Mouse (Mus musculus) adrenal gland, postnatal 10 days (tissue): ENCODE data around the gene Thrb. TPM values are rescaled to one million over a fixed set of nuclear protein-coding genes. Genes with fewer than 3 reads are reported as not detected.
A peak's percentile ranks its signal among the peaks of the same experiment; 100 is the strongest.

Experiments used
- DNase-seq: peaks from one replicate; pipeline ENCODE4 v3.0.0; 2021; ENCODE audit warnings: mixed read lengths
- total RNA-seq, 2 experiments: library from RNA; stranded (reverse); gene quantifications; 2 replicates each; pipeline ENCODE4 v1.2.3; 2021

Thrb gene
- total RNA-seq, 2 experiments from 2014 or later = 33.8 to 35.0 TPM

DNA sequence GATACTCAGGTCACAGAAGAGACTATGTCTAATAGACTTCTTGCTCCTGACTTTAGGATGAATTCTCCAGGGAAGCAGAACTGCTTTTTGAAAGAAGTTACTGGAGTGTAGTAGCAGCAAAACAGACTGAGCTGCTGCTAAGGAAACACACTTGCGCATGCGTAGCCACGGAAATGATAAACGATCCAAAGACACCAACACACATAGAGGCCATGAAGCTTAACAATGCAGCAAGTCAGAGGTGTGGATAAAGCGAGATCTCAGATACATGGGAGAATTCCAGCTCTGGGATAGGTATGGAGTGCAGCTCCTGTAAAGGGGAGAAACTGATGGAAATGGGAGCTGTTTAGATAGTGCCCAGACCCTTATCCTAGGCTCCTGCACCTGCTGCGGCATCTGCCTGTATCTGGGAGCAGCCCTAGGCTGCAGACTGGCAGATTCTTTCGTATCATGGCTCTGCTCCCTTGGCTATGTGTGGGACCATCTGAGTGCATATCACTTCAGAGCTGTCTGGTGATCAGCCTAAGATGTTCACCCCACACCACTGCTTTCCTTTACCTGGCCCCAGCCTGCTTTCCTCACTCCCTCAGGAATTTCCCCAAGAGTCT is 53.3 kb downstream of the Thrb start:
- DNase-seq = no peak

DNA sequence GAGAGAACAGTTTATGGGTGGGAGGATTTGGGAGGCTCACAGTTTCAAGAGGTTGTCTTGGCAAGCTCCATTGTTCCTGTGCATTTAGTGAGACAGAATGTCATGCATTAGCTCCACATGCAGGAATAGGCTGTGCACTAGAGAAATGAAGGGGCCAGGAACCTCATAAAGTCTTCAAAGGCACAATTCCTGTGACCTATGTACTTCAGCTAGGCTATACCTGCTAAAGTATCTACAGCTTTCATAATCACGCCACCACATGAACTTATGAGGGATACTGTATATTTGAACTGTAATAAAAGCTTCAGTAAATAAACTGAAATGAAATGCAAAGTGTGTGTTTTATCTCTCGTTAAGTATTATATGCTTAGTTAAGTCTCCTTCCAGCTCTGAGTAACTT is 59.4 kb downstream of the Thrb start:
- no peak for DNase-seq

DNA sequence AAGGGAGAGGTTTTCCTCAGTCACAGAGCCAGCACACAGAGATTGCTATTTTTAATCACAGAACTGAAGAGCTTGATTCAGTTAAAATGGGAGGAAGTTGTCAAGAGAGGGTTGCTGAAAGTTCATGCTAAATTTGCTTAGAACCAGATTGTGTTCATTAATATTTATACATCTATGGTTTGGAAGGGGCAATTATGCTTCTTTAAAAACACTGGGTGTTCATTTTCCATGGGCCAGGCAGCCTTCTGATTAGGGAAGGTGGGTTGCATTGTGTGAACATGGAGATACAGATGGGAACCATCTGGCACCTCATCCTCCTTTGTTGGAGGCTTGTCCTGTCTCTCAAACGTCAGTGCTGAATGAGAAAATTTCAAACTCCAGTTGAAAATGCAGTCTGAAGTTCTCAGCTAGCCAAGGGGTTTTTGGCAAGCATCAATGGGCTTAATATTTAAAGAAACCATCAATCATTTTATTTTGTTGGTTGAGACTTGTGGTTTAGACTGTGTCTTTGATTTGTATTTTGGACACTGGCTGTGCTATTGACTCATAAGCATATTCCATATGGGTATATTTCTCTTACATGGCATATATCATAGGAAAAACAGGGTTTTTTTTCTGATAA is 62.9 kb downstream of the Thrb start:
- DNase-seq = no peak

DNA sequence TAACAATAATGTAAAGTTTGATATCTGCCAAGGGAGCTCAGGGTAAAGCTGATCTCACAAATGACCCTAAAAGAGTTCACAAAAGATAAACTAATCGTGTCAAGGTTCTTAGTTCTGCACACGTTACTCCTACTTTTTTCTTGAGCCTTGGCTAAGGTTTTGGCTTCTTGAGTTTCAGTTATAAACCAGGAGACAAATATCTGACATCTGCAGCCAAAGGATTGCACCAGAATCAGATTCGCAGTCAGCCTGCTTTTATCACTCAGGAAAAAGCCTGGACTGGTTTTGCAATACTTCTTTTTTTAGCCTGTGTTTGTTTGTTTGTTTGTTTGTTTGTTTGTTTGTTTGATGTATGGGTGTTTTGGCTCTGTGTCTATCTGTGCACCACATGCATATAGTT is 64.5 kb downstream of the Thrb start:
- DNase-seq = no peak

DNA sequence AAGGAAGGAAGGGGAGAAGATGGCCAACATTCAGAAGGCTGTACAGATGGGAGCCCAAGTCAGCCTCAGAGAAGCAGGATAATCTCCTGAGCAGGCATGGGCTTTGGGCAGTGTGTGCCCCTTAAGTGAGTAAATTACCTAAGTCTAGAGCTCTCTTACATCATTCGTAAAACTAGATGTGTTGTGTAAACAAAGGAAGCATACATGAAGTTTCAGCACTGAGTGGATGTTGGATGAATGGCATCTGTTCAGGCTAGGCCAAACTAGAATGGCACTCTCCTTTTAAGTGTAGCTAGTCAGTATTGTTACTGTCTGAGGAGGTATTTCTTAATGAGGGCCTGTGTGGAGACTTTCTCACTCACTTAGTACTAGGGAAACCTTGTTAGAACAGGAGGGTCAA is 66.8 kb downstream of the Thrb start:
- DNase-seq = no peak

DNA sequence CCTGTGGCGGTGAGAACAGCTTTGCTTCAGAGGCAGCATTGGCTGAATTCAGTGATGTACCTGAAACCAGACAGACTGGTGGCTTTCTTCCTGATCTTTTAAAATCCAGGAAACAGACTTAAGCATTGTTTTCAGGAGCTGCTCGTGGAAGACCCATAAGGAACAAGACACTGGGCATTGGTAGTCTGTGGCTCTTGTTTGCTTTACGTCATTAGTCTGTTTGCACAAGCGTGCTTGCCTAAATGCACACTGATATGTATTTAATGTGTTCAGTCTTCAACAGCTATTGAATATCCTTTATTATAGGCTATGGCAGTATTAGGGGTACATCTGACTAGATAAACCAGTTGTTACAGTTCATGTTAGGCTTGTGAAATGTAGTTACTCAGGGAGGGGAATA is 67.8 kb downstream of the Thrb start:
- no peak for DNase-seq

DNA sequence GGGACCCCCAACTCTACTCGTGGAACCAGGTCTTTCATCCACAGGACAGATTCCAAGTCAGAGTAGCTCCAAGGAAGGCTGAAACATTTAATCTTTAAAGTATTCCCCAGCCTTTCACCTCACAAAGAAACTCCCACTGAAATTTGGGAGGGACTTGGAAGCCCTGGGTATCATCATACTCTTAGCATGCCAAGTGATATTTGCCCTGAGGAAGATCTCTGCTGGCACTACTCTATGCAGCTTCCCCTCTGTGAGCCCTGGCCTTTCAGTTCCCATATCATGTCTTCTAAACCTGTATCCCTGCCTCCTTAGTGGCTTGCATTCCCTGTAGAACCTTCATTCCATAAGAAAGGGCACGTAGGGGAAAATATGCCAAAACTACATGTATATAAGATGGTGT is 68.8 kb downstream of the Thrb start:
- no peak for DNase-seq

DNA sequence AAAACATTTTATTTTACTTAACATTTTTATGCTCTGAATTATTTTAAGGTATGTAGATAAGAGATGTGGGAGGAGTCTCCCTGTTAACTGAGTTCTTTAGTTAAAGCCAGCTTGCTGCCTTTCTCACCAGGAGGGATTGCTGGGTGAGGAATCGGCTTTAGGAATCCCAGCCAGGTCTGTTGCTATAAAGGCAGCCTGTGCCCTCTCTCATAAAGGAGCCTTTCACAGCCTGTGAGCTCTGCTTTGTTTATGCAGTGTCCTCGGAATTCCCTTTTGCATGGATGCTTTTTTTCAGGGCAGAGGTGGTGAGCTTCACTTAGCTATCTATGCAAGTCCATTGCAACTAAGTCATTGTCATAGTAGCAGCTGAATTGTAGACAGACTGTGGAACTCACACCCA is 71.0 kb downstream of the Thrb start:
- no peak for DNase-seq

DNA sequence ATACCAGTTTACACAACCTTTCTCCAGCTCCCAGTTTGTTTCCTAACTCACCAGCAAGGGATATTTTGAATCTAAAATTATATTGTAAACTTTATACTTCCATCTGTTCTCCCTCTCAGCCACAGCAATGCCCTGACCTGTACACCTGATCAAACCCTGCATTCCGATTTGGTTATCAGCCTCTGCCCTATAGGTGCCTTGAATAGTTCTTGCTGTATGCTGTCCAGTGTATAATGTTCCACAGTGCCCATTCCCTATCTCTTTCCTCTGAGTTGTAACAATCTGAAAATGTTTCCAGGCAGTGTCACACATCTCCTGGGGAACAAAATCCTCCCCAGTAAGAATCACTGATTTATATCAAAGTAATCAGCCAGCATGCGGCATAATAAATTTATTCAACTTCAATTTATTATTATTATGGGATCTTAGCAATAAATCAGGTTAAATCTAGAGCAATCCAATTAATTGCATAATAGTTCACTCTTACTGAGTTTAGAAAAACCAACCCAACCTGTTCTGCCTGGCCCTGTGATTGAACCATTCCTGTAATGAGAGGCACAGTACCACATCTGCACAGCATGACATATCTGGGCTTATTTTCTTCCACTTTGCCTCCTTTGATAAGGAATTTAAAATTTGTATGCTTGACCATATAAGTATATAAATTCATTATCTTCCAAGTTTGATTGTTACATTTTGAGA is 73.2 kb downstream of the Thrb start:
- no peak for DNase-seq

DNA sequence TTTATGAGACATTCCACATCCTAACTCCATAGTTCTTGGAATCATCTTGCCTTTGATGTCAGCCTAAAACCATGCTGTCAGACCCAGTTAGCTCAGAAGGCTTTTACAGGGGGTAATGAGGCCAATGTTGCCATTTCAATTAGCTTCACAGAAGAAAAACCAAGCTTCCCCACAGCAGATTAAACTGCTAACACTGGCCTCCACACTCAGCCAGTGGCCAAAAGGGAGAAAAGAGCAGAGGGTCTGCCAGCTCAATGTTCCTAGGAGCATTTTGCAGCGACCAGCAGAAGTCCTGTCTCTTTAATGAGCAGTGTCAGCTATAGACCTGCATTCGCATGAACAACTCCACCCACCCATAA is 73.7 kb downstream of the Thrb start:
- no peak for DNase-seq

DNA sequence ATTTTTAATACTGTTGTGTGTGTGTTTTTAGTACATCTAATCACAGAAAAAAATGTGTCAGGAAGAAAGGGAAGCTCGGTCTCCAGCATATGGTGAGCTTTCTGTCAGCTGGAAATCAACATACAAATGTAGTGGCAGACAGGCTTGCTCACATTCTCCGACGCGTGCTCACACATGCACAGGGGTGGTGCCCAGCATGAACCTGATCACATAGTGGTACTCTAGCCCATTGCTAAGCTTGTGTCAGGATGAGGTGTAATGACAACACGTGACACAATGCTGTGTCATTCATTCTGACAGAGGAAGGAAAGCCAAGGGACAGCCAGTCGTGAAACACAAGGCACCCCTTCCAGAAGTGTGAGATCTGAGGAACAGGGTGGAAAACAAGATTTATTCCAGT is 75.4 kb downstream of the Thrb start:
- no peak for DNase-seq

DNA sequence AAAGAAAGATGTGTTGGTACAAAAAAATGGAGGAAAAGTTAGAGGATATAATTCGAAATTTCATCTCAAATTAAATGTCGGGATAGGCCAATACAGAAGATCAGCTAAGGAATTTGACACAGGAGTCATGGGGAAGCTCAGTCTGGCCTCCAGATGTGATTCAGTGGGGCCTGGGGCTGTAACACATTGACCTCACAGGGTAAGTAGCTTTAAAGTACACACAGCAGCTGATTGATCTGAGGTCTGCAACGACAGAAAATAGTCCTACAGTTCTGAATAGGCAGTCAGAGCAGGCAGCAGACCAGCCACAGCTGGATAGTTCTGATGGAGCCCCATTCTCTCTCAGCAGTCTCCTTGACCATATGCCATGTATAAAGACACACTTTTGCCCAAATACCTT is 80.8 kb downstream of the Thrb start:
- no peak for DNase-seq

DNA sequence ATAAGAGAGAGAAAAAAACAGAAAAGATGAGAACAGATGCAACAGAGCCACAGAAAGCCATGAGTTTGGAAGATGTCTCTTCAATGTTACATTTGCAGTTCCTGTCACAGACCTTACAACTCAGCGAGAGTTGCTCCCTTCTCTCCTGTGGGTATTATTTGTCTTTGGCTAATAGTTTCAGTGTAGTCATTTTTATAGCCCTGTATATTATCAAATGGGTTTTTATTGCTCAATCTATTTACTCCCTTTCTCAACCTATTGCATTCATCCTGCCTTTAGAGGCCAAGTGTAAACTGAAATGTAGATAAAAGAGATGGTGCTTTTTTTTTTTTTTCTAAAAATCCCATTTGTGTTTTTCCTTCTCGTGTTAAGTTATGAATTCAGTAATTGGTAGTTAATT is 82.2 kb downstream of the Thrb start:
- DNase-seq = no peak

DNA sequence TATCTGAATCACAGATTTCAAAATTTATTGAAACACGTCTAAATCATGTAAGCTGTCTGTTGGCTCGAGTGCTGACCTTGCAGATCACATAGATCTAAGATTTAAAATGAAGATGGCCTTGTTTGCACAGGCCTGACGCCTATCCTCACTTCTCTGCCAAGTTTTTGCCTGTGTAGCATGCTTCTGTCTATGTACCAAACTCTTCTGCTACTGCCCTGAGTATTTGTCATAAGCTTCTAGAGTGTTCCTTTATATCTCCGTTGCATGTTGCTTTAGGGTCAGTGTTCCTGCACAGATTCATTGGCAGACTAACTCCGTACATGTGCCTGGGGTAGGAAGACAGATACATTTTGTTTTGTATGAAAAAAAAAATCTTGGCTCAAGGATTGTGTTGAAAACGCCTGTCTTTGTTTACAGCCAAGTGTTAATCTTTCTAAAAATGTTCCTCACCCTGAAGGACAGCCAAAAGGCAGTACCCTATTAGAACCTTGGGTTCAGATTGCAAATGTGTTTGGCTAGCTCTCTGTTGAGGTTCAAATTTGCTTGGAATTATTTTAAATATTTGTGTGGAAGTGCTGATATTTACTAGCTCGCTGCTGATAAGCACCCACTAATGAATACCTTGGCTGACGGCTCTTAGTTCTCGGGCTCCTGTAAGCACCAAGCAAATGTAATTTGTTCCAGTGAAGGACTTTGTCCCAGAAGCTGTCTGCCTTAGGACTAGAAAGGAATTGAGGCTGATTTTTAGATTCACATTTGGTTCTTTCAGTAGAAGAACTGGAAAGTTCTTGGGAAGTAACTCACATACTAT is 83.0 kb downstream of the Thrb start:
- peak; percentile 49 for DNase-seq

DNA sequence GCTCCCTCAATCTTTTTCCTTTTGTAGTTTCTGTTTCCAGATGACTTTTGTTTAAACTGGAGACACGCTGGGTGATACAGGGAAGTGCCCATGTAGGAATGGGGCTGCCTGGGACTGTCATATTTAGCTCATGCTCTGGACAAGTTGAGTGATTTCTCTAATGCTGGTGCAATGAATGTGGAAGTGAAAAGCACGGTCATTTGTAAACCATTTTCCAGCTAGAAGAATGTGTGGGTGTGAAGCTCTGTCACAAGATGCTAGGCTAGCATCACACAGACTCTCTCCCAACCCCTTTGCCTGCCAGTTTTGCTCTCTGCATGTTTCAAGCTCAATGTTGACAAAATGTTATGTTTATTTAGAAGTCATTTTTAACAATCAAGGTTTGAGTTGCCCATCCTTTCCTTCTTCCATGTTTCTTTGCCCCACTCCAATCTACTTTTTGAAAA is 83.7 kb downstream of the Thrb start:
- no peak for DNase-seq

DNA sequence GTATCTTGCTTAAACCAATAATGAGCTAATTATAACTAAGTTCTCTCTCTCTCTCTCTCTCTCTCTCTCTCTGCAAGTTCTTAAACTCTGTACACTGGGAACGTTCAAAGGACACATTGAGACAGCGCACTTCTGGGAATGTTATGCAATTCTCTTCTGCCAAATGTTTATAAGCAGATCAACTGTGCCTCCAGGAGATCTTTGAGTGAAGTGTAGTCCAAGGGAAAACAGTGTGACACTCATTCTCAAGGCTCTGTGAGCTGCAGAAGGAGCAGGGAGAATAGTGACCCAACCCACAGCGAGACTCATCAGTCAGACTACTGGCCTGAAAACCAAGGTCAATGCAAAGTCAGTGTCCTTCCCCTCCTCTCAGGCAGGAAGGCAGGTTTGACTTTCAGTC is 87.9 kb downstream of the Thrb start:
- DNase-seq = peak; percentile 37

DNA sequence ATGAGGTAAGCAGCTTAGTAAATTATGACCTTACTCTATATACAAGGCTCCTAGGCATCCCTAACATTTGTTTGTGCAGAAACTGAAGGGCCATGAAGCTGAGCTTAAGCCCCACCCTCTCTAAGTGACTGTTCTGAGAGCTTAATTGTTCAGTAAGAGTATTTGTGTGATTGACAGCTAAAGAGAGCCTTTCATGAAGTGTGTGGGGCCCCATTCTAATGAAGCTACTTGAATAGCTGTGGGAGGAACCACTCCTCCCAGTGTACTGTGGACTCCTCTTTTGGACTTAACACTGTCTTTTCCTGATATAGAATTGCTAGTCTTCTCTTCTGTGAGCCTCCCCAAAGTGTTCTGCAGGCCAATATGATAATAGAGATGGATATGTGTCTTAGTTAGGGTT is 88.9 kb downstream of the Thrb start:
- DNase-seq = no peak

DNA sequence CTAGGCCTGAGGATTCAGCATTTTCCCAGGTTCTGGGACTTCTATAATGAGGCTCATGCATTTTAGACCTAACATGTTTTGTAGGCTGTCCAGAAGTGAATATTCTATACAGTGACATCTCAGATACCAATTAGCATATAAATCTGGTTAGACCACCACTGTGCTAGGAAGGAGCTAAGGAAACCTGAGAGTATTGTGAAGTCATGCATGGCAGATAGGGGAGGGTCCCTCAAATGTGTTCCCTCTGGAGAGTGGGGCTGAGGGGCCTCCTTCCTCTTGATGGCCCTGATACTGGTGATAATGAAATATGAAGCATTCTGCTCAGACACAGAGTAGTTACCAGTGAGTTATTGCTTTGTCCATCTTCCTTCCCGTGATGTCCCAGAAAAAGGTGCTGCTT is 91.8 kb downstream of the Thrb start:
- no peak for DNase-seq

DNA sequence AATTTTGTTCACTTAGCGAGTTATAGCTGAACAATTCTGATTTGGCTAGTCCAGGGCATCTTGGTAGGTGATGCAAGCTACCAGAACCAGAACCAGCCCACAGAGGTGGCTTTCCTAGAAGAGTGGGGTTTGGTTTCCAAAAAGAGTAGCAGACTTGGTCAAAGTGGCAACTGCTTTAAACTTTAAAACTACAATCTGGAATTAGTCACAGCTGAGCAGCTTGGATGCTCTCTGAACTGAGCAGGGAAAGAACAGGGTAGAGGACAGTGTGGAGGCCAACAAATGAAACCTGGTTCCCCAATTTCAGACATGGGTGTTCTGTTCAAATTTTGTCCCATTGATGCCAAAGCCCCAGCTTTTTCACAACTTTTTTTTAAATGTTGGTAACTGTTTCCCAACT is 93.4 kb downstream of the Thrb start:
- no peak for DNase-seq

DNA sequence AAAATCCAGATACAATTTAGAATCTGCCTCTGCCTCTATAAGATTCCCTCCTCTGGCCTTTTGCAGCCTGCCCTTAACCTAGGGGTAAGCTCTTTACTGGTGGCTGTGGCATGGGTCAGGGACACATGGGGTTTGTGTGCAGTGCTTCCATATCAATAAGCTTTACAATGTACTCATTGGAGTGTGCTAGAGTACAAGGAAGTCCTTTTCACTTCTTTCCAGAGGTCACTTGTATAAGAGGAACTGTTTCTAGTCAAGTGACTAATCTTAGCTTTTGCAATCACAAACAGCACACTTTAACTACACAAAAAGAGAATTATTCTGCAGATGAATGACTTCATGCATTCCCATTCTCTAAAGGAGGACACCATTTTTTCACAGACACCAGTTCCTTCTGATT is 96.7 kb downstream of the Thrb start:
- no peak for DNase-seq

DNA sequence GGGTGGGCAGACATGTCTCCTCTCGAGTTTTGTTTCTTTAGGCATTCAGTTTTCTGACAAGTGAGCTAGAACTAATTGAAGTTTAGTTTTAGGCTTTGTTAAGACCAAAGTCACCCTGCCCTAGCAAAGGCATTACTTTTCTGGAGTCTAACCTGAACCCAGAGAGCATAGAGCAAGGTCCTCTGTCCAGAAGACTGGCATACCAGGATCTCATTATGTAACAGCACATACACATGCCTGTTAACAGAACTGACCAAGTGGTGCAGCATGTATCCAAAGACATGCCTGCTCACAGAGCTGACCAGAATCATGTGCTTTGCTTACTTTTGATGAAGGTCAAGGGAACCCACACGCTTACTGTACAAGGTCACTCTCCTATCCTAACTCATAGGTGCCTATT is 107.9 kb downstream of the Thrb start:
- DNase-seq = no peak

DNA sequence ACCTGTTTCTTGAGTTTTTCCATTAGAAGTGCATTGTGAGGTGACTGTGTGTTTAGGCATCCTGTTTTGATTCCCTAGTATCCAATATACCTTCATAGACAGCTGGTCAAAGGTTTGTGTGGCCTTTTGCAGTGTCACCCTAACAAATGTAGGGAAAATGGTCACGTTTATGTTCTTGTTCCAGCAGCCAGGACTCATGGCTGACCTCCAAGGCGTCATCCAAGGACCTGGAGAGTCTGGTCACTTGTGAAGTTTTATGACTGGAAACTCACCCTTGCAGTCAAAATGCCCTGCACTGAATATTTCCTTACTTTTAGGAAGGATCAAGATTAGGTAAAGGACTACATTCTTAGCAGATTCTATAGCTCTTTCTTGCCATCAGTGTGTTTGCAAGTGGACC is 114.3 kb downstream of the Thrb start:
- peak; percentile 50 for DNase-seq

DNA sequence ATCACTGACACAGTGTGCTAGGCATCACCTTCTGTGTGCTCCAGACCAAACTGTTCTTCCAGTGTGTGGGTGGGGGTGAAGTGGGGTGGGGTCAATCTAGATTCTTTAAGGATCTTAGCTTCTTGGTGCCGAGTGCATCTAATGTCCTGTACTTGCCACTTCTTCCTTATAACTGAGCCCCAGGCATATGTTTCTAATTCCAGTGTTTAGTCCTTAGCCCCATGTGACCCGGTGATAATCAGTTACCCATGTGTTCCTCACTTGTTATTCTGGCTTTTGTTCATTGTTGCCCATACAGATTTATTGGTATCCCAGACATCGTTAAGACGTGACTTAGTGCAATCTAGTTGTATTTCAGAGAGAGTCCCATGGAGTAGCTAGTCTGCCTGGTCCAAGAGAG is 121.9 kb downstream of the Thrb start:
- no peak for DNase-seq
